Mouse (Mus musculus) liver, embryonic 13.5 days (tissue): ENCODE results near the gene Taf8. TPM values are rescaled to one million over a fixed set of nuclear protein-coding genes. Genes with fewer than 3 reads are reported as not detected.

Experiments
- ATAC-seq: fragments of 200-750 bp; cut with Nextera tagmentation; 2 replicates; pipeline ENCODE4 v1.8.0; 2017; ENCODE audit warnings: low read depth, mild to moderate bottlenecking, moderate number of reproducible peaks, moderate library complexity
- DNase-seq: peaks from one replicate; pipeline ENCODE4 v3.0.0; 2022
- H3K27ac ChIP-seq: fragments of 300-500 bp; sonication (generic); 2 replicates; pipeline ENCODE4 v1.5.1; 2015; ENCODE audit warnings: moderate library complexity, mild to moderate bottlenecking, inconsistent platforms
- H3K27me3 ChIP-seq: fragments of 300-500 bp; sonication (generic); 2 replicates; pipeline ENCODE4 v1.6.1; 2015; ENCODE audit warnings: mild to moderate bottlenecking, inconsistent platforms
- H3K36me3 ChIP-seq: fragments of 300-500 bp; sonication (generic); 2 replicates; pipeline ENCODE4 v1.6.1; 2015; ENCODE audit warnings: mild to moderate bottlenecking, inconsistent platforms
- H3K4me1 ChIP-seq: fragments of 300-500 bp; sonication (generic); replicated peaks from 2 replicates; pipeline ENCODE4 v1.6.1; 2015; ENCODE audit warnings: inconsistent platforms
- H3K4me2 ChIP-seq: fragments of 300-500 bp; sonication (generic); 2 replicates; pipeline ENCODE4 v1.6.1; 2015; ENCODE audit warnings: inconsistent platforms, mild to moderate bottlenecking, moderate library complexity
- H3K4me3 ChIP-seq: fragments of 300-500 bp; sonication (generic); replicated peaks from 2 replicates; pipeline ENCODE4 v1.5.1; 2015; ENCODE audit warnings: mild to moderate bottlenecking, inconsistent platforms
- H3K9ac ChIP-seq: fragments of 300-500 bp; sonication (generic); 2 replicates; pipeline ENCODE4 v1.6.1; 2015; ENCODE audit warnings: mild to moderate bottlenecking, inconsistent platforms
- H3K9me3 ChIP-seq: fragments of 300-500 bp; sonication (generic); replicated peaks from 2 replicates; pipeline ENCODE4 v1.6.1; 2016; ENCODE audit warnings: inconsistent platforms
- WGBS: fragments of 180-500 bp; shearing (Covaris S2); methylation state at CpG from one replicate; pipeline ENCODE4 v1.1.7; 2015; ENCODE audit not compliant: insufficient replicate concordance; 5-methylcytosine and 5-hydroxymethylcytosine counted together
- polyA plus RNA-seq: library from polyadenylated mRNA; unstranded; fragments of >200 nt; fragmentation: Nextera tagmentation; extraction: Ambion mirVana; gene quantifications from 2 replicates; pipeline ENCODE4 v1.2.1, GENCODE M21; 2015

Taf8 gene
- 14.4 and 14.5 TPM in 2 replicates for polyA plus RNA-seq

DNA sequence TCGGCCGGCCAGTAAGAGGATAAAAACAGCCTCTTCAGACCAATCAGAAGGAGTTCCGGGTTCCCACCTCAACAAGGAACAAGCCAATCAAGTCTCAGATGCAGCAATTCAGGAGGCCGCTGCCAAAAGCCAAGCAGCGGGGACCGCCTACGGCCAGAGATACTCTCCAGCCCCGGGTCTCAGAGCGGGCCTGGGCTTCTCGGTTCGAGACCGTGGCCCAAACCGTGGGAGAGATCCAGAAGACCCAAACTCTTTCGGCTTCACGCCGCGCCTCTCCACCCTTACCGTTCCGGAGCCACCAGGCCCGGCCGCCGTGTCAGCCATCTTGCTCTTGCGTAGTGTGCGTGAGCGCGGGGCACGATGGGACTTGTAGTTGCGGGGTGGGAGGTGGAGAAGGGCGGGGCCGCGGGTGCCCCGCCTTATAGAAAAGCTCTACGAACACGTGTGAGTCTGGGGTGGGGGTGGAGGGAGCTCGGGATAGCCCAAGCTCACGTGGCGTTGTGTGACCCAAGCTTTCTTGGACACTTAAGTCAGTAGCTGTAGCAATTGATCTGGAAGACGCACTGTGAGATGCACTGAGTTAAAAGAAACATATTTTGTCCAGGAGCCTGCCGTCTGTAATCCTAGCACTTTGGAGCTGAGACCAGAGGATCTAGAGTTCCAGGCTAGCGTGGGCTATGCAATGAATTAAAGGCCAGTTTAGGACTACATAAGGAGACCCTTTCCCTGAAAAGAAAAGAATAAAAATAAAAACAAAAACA, at the start of gene Taf8:
TSS of gene Taf8 (minus strand) at position 347 of the 761 bp plus-strand sequence.
- ATAC-seq (peak; percentile 91), DNase-seq (peak; percentile 90)
- WGBS: 2% methylated on average over 40 of the region's 40 CpGs
- no peaks in the 10 kb centered on the region for H3K27me3 ChIP-seq
- H3K9me3 ChIP-seq: no peaks in the 10 kb centered on the region
- peak within 1 kb of the TSS; percentile 81 for H3K9ac ChIP-seq
- peak within 1 kb of the TSS; percentile 75 for H3K4me3 ChIP-seq
- peaks cover 36% of the 10 kb centered on the region for H3K36me3 ChIP-seq
- H3K4me1 ChIP-seq: peaks cover 55% of the 10 kb centered on the region
- peak within 1 kb of the TSS; percentile 86 for H3K27ac ChIP-seq
- H3K4me2 ChIP-seq: peak within 1 kb of the TSS; percentile 82

DNA sequence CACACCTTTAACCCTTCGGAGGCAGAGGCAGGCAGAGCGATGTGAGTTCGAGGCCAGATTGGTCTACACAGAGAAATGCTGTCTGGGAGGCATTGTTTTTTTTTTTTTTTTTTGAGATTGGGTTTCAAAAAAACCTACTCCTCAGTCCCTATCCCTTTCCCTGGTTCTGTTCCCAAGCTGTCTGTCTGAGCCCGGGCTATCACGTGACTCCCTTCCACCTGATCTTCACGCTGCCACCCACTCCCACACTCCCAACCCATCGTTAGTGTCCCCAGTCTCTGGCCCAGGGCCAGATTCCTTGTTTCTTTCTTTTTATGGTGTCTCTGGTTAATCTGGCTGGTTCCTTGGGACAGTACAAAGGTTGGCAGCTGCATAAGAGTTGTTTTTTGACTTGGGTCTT, 49.0 kb upstream of the Taf8 start:
- no peak overlapping the region for H3K4me2 ChIP-seq
- no peak for DNase-seq
- no peaks in the 10 kb centered on the region for H3K27me3 ChIP-seq
- no peaks in the 10 kb centered on the region for H3K36me3 ChIP-seq
- ATAC-seq: no peak
- H3K4me1 ChIP-seq: peaks cover 21% of the 10 kb centered on the region
- H3K9ac ChIP-seq: no peak overlapping the region
- 78% methylated on average over 7 of the region's 7 CpGs for WGBS
- no peak overlapping the region for H3K27ac ChIP-seq
- H3K9me3 ChIP-seq: no peaks in the 10 kb centered on the region
- H3K4me3 ChIP-seq: no peak overlapping the region

DNA sequence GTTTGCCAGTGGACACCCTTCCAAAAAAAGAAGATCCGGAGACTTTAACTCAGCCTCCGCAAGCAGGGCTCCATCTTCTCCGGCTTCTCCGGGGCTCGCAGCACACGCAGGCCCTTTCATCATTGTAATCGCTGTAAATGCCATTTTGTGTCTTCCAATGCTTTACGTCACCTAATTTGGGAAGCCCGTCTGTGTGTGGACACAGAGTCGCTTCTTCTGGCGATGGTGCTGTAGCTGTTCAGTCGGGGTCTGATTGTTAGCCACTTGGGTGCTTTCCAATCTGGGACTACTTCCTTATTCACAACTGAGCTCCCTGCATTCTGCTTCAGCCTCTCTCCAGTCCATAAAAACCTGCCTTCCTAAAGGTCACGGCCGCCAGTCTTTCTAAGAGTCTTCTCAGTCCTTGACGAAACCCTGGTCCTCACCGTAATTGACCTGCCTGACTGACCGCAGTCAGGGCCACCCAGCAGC, 43.8 kb upstream of the Taf8 start:
- no peaks in the 10 kb centered on the region for H3K9me3 ChIP-seq
- H3K4me3 ChIP-seq: no peak overlapping the region
- no peak overlapping the region for H3K27ac ChIP-seq
- H3K36me3 ChIP-seq: no peaks in the 10 kb centered on the region
- H3K4me2 ChIP-seq: no peak overlapping the region
- H3K4me1 ChIP-seq: peaks cover 41% of the 10 kb centered on the region
- no peak for DNase-seq
- ATAC-seq: no peak
- no peak overlapping the region for H3K9ac ChIP-seq
- no peaks in the 10 kb centered on the region for H3K27me3 ChIP-seq
- 85% methylated on average over 17 of the region's 17 CpGs for WGBS

DNA sequence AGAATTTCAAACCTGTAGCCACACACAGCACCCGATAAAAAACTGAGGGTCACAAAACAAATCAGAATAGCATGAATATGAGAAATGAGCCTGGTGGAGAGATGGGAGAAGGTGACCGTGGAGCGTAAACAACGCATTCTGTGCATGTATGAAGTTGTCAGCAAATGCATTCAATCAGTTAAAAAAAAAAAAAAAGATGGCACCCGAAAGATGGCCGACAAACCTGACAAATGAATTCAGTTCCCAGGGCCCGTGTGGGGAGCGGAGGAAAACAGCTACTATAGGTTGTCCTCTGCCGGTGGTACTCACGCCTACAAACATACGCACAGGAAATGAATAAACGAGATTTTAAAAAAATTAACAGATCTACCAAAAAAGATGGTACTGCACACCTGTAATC, 43.1 kb upstream of the Taf8 start:
- Histone ChIP-seq H3K4me2 (no peak overlapping the region), H3K27me3 (no peaks in the 10 kb centered on the region), H3K4me3 (no peak overlapping the region), H3K4me1 (peaks cover 38% of the 10 kb centered on the region), H3K27ac (no peak overlapping the region), H3K36me3 (no peaks in the 10 kb centered on the region), H3K9ac (no peak overlapping the region), H3K9me3 (no peaks in the 10 kb centered on the region)
- WGBS: 84% methylated on average over 12 of the region's 12 CpGs
- no peak for DNase-seq
- no peak for ATAC-seq

DNA sequence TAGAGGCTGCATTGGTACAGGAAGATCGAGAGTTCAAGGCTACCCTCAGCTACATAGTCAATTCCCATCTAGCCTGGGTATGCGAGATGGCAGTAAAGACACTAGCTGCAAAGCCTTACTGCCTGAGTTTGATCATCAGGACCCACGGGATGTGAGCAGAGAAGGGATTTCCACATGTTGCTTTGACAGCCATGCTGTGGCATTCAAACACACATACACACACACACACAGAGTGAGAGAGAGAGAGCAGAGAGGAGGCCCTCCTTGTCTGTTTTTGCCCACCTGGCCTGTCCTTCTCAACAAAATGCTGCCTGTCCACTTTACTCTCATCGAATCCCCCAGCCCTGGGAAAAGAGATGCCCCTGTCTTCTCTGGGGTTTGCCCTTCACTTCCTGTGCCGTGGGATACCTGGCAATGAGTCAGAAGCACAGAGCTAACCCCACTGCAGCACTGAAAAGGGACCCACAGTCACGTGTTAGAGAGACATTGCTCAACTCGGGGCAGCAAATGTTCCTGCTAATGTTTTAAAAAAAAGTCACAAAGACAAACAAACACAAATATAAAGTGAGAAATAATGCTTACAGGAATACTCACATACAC, 41.1 kb upstream of the Taf8 start:
- Histone ChIP-seq H3K27me3 (no peaks in the 10 kb centered on the region), H3K9ac (peak overlapping the region; percentile 36; the same call in 1 of the 2 replicates), H3K4me2 (no peak overlapping the region), H3K4me3 (no peak overlapping the region), H3K9me3 (no peaks in the 10 kb centered on the region), H3K36me3 (no peaks in the 10 kb centered on the region), H3K27ac (peak overlapping the region; percentile 53), H3K4me1 (peaks cover 49% of the 10 kb centered on the region)
- WGBS: 67% methylated on average over 7 of the region's 7 CpGs
- DNase-seq (no peak), ATAC-seq (no peak)

DNA sequence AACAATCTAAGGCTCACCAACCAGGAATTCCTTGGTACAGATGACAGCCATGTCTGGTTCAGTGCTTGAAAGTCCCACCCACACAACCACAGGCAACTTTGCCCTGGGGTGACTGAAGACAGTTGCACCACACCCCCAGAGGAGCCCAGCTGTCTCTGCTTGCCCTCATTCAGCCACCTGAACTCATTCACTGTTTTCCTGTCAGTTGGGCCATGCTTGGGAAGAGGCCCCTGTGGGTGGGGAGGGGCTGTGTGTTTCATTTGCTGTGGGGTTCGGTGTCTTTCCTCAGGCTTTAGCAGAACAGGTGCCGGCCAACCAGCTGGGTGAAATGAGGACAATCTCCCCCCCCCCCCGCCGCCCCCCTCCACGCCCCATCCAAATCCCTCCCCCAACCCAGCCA, 40.0 kb upstream of the Taf8 start:
- Histone ChIP-seq H3K27ac (peak overlapping the region; percentile 53), H3K27me3 (no peaks in the 10 kb centered on the region), H3K9ac (peak overlapping the region; percentile 36), H3K36me3 (no peaks in the 10 kb centered on the region), H3K4me2 (no peak overlapping the region), H3K4me1 (peaks cover 60% of the 10 kb centered on the region), H3K4me3 (no peak overlapping the region), H3K9me3 (no peaks in the 10 kb centered on the region)
- DNase-seq (no peak), ATAC-seq (no peak)
- 21% methylated on average over 5 of the region's 5 CpGs for WGBS

DNA sequence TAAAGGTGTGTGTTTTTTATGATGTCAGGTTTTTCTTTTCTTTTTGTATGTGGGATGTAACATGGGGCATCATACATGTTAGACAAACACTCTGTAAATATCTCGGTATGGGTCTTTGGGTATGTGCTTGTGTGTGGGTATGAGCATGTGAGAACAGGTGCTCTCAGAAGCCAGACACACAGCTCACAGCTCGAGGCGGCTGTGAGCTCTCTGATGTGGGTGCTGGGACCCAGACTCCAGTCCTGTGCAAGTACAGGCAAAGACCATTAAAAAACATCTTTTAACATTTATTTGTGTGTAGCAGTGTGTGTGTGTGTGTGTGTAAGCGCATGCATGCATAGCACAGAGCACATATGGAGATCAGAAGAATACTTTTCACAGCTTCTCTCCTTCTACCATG, 37.0 kb upstream of the Taf8 start:
- no peaks in the 10 kb centered on the region for H3K9me3 ChIP-seq
- no peak overlapping the region for H3K4me2 ChIP-seq
- DNase-seq (no peak), ATAC-seq (no peak)
- peak overlapping the region; percentile 53 for H3K27ac ChIP-seq
- WGBS: 87% methylated on average over 4 of the region's 4 CpGs
- no peaks in the 10 kb centered on the region for H3K36me3 ChIP-seq
- H3K4me3 ChIP-seq: no peak overlapping the region
- H3K9ac ChIP-seq: peak overlapping the region; percentile 3; the same call in 1 of the 2 replicates
- H3K4me1 ChIP-seq: peaks cover 88% of the 10 kb centered on the region
- no peaks in the 10 kb centered on the region for H3K27me3 ChIP-seq

DNA sequence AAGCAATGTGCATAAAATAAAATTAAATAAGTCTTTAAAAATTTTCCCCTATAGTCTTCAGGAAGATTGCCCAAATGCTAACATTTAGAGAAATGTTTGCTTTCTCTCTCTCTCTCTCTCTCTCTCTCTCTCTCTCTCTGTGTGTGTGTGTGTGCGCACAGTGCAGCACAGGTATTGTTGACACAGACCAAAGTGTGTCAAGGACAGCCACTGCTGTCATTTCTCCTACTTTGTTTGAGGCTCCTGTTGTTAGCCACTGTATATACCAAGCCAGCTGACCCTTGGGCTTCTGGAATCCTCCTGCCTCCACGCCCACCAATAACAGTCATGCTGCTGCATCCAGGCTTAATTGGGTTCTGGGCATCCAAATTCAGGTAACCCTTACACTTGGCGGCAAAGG, 36.0 kb upstream of the Taf8 start:
- H3K27me3 ChIP-seq: no peaks in the 10 kb centered on the region
- peak overlapping the region; percentile 99 for H3K27ac ChIP-seq
- no peak overlapping the region for H3K4me2 ChIP-seq
- DNase-seq (no peak), ATAC-seq (no peak)
- no peak overlapping the region for H3K4me3 ChIP-seq
- 83% methylated on average over 3 of the region's 3 CpGs for WGBS
- no peaks in the 10 kb centered on the region for H3K36me3 ChIP-seq
- peak overlapping the region; percentile 36; the same call in 1 of the 2 replicates for H3K9ac ChIP-seq
- H3K4me1 ChIP-seq: peaks cover 90% of the 10 kb centered on the region
- no peaks in the 10 kb centered on the region for H3K9me3 ChIP-seq

DNA sequence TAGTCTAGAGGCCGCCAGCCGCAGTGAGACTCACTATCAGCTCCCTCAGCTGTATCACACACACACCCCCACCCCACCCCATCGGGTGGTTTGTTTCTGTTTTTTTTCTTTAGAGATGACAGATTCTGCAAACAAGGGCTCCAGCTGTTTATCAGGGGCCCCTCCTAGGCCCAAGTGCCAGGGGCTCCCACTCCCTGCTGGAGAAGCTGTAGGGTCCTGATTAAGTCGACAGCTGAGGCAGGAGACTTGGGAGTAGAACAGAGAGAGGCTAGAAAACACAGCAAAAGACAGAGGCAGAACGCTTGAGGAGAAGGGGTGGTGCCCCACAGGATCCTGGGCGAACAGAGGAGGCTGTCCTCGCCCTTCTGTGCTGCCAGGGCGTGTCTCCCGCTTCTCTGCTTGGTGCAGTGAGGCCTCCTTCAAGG, 33.7 kb upstream of the Taf8 start:
- WGBS: 21% methylated on average over 9 of the region's 9 CpGs
- H3K9me3 ChIP-seq: no peaks in the 10 kb centered on the region
- DNase-seq (peak; percentile 91), ATAC-seq (peak; percentile 95)
- no peaks in the 10 kb centered on the region for H3K36me3 ChIP-seq
- H3K4me1 ChIP-seq: peaks cover 90% of the 10 kb centered on the region
- no peaks in the 10 kb centered on the region for H3K27me3 ChIP-seq
- H3K9ac ChIP-seq: peak overlapping the region; percentile 69
- H3K27ac ChIP-seq: peak overlapping the region; percentile 99
- H3K4me2 ChIP-seq: peak overlapping the region; percentile 70
- H3K4me3 ChIP-seq: peak overlapping the region; percentile 42

DNA sequence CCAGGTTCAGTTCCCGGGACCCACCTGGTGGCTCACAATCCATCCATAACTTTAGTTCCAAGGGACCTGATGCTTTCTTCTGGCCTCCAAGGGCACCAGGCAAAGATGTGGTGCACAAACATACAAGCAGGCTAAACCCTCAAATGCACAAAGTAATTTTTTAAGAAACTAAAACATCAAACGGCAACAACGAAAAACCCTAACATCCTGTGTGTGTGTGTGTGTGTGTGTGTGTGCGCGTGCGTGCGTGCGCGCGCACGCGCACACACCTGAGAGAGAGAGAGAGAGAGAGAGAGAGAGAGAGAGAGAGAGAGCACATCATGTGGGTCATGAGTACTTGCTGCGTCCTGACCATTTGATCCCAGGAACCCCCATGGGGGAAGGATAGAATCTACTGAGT, 31.6 kb upstream of the Taf8 start:
- no peak for DNase-seq
- 95% methylated on average over 13 of the region's 13 CpGs for WGBS
- no peak for ATAC-seq
- H3K27ac ChIP-seq: peak overlapping the region; percentile 99
- H3K9ac ChIP-seq: peak overlapping the region; percentile 69; the same call in 1 of the 2 replicates
- H3K36me3 ChIP-seq: no peaks in the 10 kb centered on the region
- peak overlapping the region; percentile 70; the same call in 1 of the 2 replicates for H3K4me2 ChIP-seq
- H3K4me1 ChIP-seq: peaks cover 86% of the 10 kb centered on the region
- H3K9me3 ChIP-seq: no peaks in the 10 kb centered on the region
- H3K4me3 ChIP-seq: no peak overlapping the region
- no peaks in the 10 kb centered on the region for H3K27me3 ChIP-seq

DNA sequence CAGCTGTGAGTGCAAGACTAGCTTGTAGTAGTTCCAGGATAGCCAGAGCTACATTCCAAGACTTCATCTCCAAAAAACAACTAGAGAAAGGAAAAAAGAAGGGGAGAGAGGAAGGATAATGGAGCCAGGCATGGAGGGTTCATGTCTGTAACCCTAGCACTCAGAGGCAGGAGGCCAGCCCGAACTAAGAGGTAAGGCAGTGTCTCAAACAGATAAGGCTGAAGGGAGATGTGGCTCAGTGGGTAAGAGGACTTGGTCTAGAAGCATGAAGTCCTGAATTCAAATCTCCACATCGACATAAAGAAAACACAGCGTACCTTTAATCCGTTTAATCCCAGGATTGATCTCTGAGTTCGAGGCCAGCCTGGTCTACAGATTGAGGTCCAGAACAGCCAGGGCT, 30.3 kb upstream of the Taf8 start:
- Histone ChIP-seq H3K27me3 (no peaks in the 10 kb centered on the region), H3K9me3 (no peaks in the 10 kb centered on the region), H3K36me3 (no peaks in the 10 kb centered on the region), H3K27ac (peak overlapping the region; percentile 99), H3K4me1 (peaks cover 89% of the 10 kb centered on the region), H3K4me2 (peak overlapping the region; percentile 44), H3K9ac (peak overlapping the region; percentile 58), H3K4me3 (no peak overlapping the region)
- peak; percentile 54 for DNase-seq
- WGBS: 70% methylated on average over 5 of the region's 5 CpGs
- peak; percentile 35; the same call in 1 of the 2 replicates for ATAC-seq
